Mouse (Mus musculus): ENCODE data around the gene Mex3b. TPM values are rescaled to one million over a fixed set of nuclear protein-coding genes. Genes with fewer than 3 reads are reported as not detected.

Mex3b gene
- total and polyA plus RNA-seq, 3 experiments: 2.0 to 4.2 TPM; not detected in 1

DNA sequence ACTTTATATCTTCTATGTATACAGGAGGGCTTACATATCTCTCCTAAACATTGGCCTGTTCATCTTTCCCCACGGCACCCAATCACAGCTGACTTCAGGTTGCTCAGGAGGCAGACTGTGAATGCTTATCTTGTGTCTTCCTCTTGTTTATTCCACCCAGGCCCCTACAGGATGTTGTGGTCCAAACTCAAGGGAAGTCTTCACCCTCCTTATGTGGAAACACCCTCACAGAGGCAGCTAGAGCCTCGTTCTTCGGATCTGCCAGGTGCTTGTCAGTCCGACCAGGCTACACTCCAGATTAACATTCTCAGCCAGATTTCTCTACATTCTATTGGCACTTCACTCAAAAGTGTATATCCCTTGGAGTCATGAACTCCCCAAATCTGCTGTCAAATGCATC lies 32.7 kb upstream of the Mex3b start:
- H3K9me3 ChIP-seq (replicated peaks; ENCODE audit: insufficient read depth, low read length): no peaks in the 10 kb centered on the region
- no peak overlapping the region for H3K4me3 ChIP-seq (ENCODE audit: control insufficient read depth in 1 of 2, insufficient read depth in 1 of 2, low read depth in 2 of 2, low read length in 2 of 2)
- H3K36me3 ChIP-seq (ENCODE audit: control insufficient read depth in 1 of 2, insufficient read depth in 2 of 2, low read length in 2 of 2): no peaks in the 10 kb centered on the region
- no peaks in the 10 kb centered on the region for H3K4me1 ChIP-seq (ENCODE audit: control insufficient read depth in 1 of 2, insufficient read depth in 2 of 2, low read length in 2 of 2)
- H3K9ac ChIP-seq (ENCODE audit: control insufficient read depth, low read depth, low read length, poor library complexity, severe bottlenecking): no peak overlapping the region
- H3K27ac ChIP-seq (ENCODE audit: control insufficient read depth, low read depth, low read length): no peak overlapping the region
- no peaks in the 10 kb centered on the region for H3K79me2 ChIP-seq (ENCODE audit: control insufficient read depth, insufficient read depth, low read length, poor library complexity)
- DNase-seq (ENCODE audit: low read depth, low spot score): no peak
- TF ChIP-seq POLR2AphosphoS2 (IDR thresholded peaks at IDR 0.05; ENCODE audit: low read length) (no peak), GATA1 (IDR thresholded peaks at IDR 0.05; ENCODE audit: low read depth, low read length) (no peak), HCFC1 (IDR thresholded peaks at IDR 0.05; ENCODE audit: low read depth, low read length) (no peak), MAFK (IDR thresholded peaks at IDR 0.05; ENCODE audit: borderline replicate concordance, low read depth, low read length) (no peak), POLR2AphosphoS5 (IDR thresholded peaks at IDR 0.05; ENCODE audit: borderline replicate concordance, low read depth, low read length) (no peak), POLR2A (IDR thresholded peaks at IDR 0.05; ENCODE audit: control insufficient read depth in 1 of 2, insufficient read depth in 1 of 2, low read depth in 1 of 2, low read length in 2 of 2, poor library complexity in 1 of 2) (no peak), CTCF (IDR thresholded peaks at IDR 0.05 in 2 of 3, conservative IDR thresholded peaks at IDR 0.05 in 1 of 3; ENCODE audit: control insufficient read depth in 1 of 3, insufficient read depth in 1 of 3, low read depth in 2 of 3, low read length in 3 of 3, poor library complexity in 1 of 3, severe bottlenecking in 1 of 3) (no peak), RAD21 (IDR thresholded peaks at IDR 0.05; ENCODE audit: low read depth, low read length) (no peak), JUND (IDR thresholded peaks at IDR 0.05; ENCODE audit: low read depth, low read length) (no peak), ELF1 (IDR thresholded peaks at IDR 0.05; ENCODE audit: low read depth, low read length) (no peak), ZMIZ1 (IDR thresholded peaks at IDR 0.05; ENCODE audit: low read depth, low read length) (no peak), USF2 (IDR thresholded peaks at IDR 0.05; ENCODE audit: borderline replicate concordance in 1 of 2, insufficient read depth in 1 of 2, low read depth in 1 of 2, low read length in 2 of 2) (no peak), CHD1 (IDR thresholded peaks at IDR 0.05; ENCODE audit: low read depth, low read length) (no peak), SIN3A (IDR thresholded peaks at IDR 0.05; ENCODE audit: low read length) (no peak), ZKSCAN1 (IDR thresholded peaks at IDR 0.05; ENCODE audit: low read depth, low read length) (no peak), TBP (IDR thresholded peaks at IDR 0.05; ENCODE audit: low read depth, low read length) (no peak), CHD2 (IDR thresholded peaks at IDR 0.05; ENCODE audit: low read length) (no peak), KAT2A (conservative IDR thresholded peaks at IDR 0.05; ENCODE audit: low read depth, low read length) (no peak), ETS1 (IDR thresholded peaks at IDR 0.05; ENCODE audit: low read depth, low read length) (no peak)
- H3K27me3 ChIP-seq (ENCODE audit: control insufficient read depth in 1 of 2, insufficient read depth in 2 of 2, low read length in 2 of 2): no peaks in the 10 kb centered on the region; a peak in 1 of 4 replicates

DNA sequence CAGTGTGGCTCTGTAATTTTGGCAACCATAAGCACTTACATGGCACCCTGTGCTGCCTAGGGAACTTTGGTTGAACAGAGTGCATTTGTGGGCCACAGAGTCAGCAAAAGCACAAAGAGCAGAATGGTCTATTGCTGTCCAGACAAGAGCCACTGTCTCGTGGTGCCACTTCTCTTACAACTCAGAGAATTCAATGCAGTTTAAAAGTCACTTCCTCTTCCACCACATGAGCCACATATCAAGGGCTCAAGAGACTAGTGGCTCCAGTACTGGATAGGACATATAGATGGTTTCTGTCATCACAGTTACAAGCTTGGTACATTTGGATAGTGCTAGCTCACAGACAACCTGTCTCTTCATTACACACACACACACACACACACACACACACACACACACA lies 28.7 kb upstream of the Mex3b start:
- no peak for DNase-seq (ENCODE audit: low read depth, low spot score)
- Histone ChIP-seq H3K79me2 (ENCODE audit: control insufficient read depth, insufficient read depth, low read length, poor library complexity) (no peaks in the 10 kb centered on the region), H3K27ac (ENCODE audit: control insufficient read depth, low read depth, low read length) (no peak overlapping the region), H3K9me3 (replicated peaks; ENCODE audit: insufficient read depth, low read length) (no peaks in the 10 kb centered on the region), H3K9ac (ENCODE audit: control insufficient read depth, low read depth, low read length, poor library complexity, severe bottlenecking) (no peak overlapping the region), H3K4me1 (ENCODE audit: control insufficient read depth in 1 of 2, insufficient read depth in 2 of 2, low read length in 2 of 2) (no peaks in the 10 kb centered on the region), H3K27me3 (ENCODE audit: control insufficient read depth in 1 of 2, insufficient read depth in 2 of 2, low read length in 2 of 2) (no peaks in the 10 kb centered on the region; a peak in 1 of 4 replicates), H3K36me3 (ENCODE audit: control insufficient read depth in 1 of 2, insufficient read depth in 2 of 2, low read length in 2 of 2) (no peaks in the 10 kb centered on the region), H3K4me3 (ENCODE audit: control insufficient read depth in 1 of 2, insufficient read depth in 1 of 2, low read depth in 2 of 2, low read length in 2 of 2) (no peak overlapping the region)
- no peak for TF ChIP-seq RAD21 (IDR thresholded peaks at IDR 0.05; ENCODE audit: low read depth, low read length)
- TF ChIP-seq SMC3 (IDR thresholded peaks at IDR 0.05; ENCODE audit: low read depth, low read length): no peak
- no peak for TF ChIP-seq HCFC1 (IDR thresholded peaks at IDR 0.05; ENCODE audit: low read depth, low read length)
- TF ChIP-seq ZNF384 (IDR thresholded peaks at IDR 0.05; ENCODE audit: low read depth, low read length): no peak

Measured in MEL (cell line).